Mouse (Mus musculus): Measurements from ENCODE around the gene Gpbar1.
"Not testable (repeated sequence)": the region's sequence is repeated elsewhere in the genome, so short reads cannot be mapped to it uniquely, and the experiment has no call there.

Gene Gpbar1

DNA sequence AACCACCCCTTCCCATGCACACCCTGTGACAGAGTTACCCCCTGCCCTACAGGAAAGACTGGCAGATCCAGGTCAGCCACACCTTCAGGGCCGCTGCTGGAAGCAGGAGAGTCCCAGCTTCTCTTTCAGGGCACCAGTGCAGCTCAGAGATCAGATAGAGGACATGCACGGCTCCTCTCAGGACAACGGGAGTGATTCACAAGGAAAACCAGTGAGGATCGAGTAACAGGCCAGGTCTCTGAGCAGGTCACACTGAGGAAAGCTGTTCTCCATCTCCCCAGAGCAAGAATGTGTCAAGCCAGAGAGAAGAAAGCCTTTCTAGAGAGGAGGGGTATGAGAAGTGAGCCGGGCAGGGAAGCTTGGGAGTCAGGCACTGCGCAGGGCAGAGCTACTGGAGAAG is 18.1 kb downstream of the Gpbar1 start:
- DNase-seq, result no peak

DNA sequence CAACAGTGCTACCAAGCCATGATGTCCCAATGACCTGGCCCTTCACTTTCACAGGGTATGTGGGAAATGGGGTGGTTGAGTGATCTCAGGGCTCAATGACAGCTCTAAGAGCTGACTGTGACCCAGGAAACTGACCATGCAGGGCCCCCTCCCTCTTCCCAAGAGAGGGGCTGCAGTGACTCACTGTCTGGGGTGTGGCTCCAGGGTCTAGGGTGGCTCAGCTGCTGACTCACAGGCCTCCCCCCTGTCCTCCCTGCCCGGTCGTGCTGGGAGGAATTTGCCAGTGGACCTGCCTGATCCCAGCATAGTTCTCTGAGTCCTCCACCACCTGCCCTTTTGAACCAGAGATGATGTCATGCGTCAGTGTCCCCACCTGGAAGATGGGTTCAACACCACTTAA is 18.9 kb downstream of the Gpbar1 start:
- DNase-seq, result peak; percentile 61 to 75

DNA sequence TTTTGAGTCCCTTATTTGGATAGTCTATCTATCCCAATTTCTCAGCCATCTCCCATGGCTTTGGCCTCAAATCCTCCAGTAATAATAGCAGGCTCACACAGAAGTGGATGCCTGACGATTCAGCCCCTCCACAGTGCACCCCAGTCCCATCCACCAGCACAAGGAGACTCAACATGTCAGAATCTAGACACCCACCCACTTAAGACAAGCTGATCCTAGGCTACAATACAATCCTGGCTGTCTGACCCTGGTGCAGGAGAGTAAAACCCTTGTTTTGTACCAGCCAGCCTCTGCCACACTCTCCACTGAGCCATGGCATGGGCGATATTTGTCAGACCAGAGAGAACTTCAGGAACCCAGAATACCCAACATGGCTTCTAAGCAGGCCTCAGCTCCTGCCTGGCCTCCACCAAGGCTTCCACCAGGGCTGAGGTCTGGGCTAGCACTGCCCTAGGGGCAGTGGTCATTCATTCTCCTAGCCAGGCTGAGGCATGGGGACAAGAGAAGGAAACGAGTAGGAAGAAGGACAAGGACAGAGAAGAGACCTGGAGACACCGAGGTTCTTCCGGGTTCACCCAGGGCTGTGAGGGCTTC is 19.9 kb downstream of the Gpbar1 start:
- DNase-seq, result no peak

DNA sequence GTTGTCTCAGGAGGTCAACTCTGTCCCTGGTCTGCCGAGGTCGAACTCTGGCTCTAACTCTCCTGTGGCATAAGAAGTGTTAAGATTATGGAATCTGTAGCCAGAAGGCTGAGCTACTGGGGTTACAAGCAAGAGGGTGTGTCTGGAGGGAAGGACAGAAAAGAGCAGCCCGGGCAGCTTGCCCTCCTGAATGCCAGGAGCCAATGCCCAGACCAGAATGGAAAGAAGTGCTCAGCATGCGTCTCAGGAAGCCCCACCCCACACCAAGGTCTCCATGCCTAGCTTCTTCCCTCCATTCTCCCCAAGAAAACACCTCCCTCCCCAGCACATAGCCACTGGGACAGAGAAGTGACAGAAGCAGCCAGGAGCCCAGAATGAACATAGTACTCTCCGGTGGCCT is 20.6 kb downstream of the Gpbar1 start:
- peak; percentile 54 to 76 for DNase-seq

DNA sequence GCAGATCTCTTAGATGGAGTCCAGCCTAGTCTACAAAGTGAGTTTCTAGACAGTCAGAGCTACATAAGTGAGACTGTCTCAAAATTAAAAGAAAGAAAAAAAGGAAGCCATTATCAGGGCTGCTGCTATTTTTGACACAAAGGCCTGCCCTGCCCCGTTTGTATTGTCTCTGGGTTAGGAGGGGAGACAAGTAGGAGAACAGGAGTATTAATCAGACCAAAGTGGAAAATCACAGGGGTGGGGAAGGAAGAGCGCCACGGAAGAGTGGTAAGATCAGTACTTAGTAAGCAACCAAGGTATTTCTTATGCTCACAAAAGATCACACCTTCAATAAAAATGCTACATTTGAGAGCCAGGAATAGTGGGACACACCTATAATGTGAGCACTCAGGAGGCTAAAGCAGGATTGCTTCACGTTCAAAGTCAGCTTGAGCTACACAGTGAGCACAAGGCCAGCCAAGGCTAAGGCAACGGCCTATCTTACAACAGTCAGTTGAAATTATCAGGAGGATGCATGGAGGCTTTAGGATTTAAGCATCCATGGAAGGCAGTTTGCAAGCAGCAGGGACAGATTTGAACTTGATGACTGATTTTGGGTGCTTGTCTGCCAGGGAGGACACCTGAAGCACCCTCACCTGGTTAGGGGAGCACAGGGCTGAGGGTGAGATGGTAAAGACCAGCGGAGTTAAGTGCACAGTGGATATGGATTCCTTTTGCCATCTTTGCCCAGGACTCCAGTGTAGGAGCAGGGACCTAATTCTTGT is 22.2 kb downstream of the Gpbar1 start:
- DNase-seq, result no peak

DNA sequence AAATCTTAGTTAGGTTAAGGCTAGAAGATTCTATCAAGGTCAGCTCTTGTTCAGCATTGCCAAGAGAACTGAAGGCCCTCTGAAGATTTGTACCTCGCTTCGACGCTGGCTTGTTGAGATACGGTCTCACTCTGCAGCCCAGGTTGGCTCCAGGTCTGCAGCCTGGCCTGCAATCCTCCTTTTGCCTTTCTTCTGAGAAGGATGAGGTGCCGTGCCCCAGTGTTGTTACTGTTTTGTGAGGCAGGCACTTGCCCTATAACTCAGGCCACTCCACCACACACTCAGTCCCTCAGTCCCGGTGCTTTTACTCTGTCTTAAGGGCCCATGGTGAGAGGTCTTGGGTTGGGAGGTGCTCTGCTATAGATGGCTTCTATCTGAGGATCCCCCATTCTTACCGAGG is 23.9 kb downstream of the Gpbar1 start:
- no peak for DNase-seq

DNA sequence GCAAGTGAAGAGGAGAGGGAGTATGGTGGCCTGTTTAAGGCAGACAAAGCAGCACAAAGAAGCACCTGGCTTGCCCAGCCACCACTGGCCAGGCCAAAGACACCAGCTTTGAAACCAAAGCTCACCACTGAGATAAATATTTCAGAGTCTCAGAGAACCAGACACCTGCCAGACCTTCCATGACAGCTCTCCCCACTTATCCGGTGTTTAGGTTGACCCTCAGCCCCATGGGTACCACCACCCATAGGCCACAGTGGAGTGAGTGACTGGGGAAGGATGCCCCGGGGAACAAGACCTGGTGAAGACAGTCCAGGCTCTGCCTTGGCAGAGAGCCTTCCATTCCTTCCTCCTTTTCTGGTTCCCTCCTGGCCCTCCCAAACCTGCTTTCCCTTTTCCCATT is 24.5 kb downstream of the Gpbar1 start:
- DNase-seq, result peak in 1 of 2 experiments; percentile 8

DNA sequence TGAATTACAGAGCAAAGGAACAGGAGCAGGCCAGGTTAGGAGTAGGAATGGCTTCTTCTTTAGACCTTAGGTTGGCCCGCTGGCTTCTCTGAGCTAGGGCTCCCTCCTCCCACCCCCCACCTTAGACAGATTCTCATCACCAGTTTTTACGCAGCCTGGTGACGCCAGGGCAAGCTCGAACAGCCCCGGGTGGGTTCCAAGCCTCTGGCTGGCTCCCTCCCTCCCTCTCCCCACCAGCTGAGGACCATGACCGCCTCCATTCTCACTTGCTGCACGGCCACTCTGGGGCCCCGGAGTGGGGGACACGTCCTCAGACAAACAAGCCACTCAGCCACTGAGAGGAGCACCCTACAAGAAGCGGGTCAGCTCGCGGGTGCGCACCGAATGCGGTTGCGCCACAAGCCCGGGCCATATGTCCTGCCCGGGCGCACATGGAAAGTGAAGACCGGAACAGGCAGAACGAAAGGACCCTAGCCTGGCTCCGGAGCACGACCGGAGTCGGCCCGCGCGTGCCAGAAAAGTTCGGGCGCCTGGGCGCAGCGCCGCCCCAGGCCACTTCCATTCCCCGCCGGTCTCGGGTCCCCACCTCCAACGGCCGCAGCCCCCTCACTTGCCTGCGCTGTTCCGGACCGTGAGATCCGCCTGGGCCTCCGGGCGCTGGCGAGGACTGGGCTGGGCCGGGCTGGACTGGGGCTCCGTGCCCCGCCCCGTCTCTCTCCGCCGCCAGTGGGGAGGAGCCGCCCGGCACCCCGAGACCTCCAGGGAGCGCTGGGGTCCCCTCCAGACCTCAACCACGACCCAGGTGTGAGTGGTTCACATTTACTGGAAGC is 25.4 kb downstream of the Gpbar1 start:
- peak; percentile 87 to 89 for DNase-seq

DNA sequence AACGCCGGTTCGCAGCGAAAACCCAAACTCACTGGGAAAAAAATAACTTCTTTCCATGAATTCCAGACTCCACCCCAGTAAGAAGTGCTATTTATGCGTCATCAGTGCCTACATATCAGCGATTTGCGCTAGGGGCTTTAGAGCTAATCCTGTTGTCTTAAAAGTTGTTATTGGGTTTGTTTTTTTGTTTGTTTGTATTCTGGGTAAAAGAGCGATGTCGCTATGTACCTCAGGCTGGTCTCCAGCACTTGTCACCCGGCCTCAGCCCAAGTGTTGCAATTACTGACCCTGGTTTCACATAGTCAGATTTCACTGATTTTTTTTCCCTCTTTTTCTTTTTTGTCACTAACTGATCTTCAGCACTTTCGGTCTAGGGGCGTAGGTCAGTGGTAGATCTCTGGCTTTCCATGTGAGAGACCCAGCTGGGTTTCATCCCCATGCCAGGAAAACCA is 26.0 kb downstream of the Gpbar1 start:
- peak; percentile 34 to 67 for DNase-seq

DNA sequence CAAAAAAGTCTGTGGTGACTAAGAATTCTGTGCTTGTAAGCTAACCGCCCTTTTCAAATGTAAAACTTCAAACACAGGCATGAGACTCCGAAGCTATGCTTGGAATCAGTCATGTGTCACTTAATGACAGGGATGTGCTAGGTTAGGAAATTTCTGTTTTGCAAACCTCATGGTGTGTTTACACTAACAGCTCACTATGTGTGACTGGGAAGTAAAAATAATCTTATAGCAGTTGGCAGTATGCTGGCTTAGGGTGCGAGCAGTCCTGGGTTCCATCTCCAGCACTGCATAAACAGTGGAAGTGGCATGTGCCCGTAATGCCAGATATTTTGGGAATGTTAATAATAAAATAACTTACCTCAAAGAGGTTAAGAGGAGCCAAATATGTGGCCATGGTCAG is 26.6 kb downstream of the Gpbar1 start:
- DNase-seq, result peak in 1 of 2 experiments; percentile 52

DNA sequence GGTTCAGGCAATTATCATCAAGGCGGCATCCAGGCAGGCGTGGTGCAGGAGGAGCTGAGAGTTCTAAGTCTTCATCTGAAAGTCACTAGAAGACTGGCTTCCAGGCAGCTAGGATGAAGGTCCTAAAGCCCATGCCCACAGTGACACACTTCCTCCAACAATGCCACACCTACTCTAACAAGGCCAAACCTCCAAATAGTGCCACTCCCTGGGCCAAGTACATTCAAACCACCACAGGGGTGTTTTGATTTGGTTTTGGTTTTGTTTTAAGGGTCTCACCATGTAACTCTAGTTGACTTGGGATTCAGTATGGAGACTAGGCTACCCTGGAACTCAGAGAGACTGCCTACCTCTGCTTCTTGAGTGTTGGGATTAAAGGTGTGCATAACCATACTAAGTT is 27.2 kb downstream of the Gpbar1 start, which contains the start of gene Tmbim1:
TSS of gene Tmbim1 (minus strand) at position 101 of the 400 bp plus-strand sequence.
- DNase-seq, result no peak

DNA sequence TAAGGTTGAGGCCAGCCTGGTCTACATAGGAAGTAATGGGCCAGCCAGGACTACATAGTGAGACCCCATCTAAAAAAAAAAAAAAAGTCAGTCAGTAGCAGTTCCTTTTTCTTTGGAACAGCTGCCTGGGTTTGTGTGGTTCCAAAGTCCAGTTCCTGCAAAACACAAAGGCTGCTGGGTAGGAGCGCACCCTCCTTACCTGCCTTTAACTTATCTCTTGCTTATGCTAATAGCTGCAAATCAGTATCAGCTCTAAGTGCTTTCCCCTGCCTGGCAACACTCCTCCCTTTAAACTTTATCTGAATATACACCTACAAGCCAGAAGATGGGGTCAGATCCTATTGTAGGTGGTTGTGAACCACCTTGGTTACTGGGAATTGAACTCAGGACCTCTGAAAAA is 28.8 kb downstream of the Gpbar1 start:
- DNase-seq, result no peak

DNA sequence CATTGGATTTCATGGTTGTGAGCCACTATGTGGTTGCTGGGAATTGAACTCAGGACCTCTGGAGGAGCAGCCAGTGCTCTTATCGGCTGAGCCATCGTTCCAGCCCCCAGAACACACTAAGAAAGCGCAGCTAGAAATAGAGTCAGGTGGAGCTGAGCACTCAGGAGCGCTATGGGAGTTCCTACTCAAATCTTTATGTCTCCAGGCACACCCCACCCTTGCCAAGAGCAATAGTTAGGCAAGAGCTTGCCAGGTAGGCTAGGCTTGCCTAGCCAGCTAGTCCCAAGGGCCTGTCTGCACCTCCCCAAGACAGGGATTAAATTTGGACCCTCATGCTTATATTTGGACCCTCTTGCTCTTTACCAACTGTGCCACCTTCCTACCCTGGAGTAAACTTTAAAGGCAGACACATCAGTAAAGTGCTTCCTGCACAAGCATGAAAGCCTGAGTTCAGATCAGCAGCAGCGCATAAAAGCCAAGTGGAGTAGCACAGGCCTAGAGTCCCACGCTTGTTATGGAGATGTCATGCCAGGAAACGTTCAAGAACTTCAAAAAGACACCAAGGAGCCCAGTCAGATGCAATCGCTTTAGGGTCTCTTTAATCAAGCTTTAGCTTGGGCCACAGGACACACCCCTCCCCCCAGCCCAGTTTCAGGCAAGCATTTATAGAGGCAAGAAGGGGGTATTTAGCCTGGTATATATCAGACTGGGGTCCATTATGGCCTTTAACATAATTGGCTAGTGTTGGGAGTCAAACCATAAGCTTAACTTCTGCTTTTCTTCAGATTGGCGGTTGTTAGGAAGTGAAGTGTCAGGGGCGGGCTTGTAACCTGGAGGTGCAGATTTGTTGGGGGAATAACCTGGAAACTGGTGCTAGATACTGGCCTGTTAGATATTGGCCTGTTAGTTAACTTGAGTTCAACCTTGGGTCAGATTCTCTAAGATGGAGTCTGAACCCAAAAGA is 29.9 kb downstream of the Gpbar1 start:
- DNase-seq, result no peak

DNA sequence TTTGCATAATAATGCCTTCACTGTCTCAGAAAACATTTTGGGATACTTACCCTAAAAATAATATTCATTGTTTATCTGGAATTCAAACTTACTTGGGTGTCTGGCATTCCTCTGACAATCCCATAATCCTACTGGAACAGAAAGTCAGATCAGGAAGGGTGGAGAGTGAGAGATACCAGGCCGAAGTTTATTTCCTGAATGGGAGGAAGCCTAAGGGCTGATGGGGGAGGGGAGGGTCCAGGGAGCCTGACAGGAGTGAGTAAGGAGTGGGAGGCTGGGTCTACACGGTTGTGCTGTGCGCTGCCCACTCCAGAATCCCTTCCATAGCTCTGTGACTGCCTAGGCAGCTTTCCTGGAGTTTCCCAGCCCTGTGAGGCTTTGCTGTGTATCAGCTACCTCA is 31.4 kb downstream of the Gpbar1 start:
- peak in 1 of 2 experiments; percentile 61 for DNase-seq

DNA sequence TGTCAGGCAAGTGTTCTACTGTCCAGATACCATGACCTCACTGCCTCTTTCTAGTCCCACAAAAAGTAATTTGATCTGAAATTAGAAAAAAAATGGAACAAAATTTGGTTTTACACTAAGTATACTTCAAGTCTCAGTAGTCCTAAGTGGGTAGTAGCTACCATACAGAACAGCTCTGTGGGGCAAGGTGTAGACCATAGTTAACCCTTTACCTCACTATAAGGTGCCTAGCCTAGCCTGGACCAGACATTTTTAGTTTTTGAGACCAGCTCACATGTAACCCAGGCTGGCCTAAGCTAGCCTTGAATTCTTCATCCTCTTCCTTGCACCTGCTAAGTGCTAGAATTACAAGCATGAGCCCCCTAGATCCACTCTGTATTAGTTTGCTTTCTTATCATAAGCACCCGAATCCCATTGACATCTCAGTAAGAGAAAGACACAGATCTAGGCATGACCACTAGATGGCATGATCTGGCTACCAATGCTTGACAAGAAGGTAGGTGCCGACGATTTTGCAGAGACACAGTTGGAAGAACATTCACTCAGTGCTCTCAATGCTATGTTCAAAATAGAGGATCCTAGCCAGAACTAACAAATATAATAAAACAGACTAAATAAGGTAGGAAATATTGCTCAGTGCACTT is 34.8 kb downstream of the Gpbar1 start:
- peak in 1 of 2 experiments; percentile 77 for DNase-seq

DNA sequence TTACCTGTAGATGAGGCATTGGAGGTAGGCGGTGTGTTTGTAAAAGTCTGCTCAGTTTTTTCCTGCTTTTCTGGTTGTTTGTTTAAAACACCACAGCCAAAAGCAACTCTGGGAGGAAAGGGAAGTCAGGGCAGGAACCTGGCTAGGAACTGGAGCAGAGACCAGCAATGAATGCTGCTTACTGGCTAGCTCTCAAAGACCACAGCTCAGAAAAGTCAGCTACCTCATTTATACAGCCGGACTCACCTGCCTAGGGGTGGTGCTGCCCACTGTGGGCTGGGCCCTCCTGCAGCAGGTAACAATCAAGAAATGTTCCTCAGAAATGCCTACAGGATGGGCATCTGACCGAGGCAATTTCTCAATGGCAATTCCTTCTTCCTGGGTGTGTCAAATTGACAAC is 36.4 kb downstream of the Gpbar1 start:
- no peak for DNase-seq

DNA sequence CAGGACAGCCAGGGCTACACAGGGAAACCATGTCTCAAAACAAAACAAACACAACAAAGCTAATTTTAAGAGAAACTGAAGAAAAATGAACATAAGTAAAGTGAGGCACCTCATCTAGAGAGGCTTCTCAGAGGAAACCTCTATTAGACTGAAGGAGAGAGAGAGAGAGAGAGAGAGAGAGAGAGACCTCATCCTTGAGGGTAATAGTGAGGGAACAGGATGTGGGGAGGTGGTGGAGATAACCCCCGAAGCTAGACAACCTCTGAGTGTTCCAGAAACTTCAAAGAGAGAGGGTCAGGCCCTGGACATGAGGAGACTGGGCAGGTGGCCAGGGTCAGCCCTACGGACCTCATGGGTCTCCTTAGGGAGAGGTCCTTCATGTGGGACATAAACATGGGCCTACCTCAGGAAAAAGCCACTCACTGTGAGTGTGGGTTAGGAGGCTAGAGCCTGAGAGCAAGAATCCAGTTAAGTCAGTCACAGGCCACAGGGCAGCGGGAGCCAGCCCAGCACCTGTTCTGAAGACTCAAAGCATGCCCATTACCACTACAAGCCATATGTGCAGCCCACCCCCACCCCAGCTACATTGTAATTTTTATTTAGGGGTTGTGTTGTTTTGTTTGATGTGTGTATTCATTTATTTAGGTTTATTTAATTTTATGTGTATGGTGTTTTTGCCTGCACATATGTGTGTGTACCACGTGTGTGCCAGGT is 37.9 kb downstream of the Gpbar1 start:
- peak; percentile 47 to 77 for DNase-seq

DNA sequence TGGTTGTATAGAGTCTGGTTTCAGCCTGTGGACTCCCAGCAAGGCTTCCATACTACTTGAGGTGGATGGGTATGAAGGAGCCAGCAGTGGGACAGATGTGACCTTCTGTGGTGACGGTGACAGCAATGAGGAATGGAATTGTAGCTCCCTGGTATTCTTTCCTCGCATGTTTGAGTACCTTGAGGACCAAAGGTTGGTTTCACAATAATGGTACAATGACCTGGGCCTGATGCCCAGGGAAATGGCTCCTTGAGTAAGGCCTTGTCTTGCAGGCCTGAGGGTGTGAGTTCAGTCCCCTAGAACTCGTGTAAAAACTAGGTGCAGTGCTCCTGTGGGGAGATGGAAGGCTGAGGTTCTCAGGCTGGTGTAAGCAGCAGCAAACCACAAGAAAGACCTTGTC is 40.4 kb downstream of the Gpbar1 start:
- DNase-seq, result no peak

DNA sequence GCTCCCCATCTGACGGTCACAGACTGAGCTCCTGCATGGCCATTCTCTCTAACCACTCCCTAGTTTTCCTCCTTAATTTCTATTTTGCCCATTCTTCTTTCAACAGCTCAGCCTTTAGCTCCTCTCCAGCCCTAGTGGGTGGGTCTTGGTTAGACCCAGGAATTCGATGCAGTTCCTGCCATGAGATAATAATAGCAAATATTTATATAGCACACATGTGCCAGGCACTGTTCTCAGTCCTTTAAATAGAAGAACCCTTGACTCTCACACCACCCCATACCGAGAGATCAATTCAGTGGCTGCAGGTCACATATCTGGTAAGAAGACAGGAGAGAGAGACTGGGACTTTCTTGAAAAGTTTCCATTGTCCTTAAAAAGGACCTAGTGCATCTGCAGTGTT is 43.0 kb downstream of the Gpbar1 start:
- no peak for DNase-seq

DNA sequence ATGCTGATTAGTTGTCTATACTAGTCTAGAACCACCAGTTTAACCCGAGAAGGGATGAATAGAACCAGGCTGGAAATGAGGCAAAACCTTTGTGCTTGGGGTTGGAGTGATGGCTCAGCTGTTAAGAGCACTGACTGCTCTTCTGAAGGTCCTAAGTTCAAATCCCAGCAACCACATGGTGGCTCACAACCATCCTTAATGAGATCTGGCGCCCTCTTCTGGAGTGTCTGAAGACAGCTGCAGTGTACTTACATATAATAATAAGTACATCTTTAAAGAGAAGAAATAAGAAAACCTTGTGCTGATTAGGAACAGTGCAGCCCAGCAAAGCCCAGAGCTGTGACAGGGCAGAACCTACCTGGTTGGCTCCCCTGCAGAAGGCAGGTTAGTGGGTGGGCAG is 48.6 kb downstream of the Gpbar1 start:
- not testable (repeated sequence) for DNase-seq

Measured in lung, postnatal 4 days (tissue).